Mouse (Mus musculus) C2C12 (cell line): ENCODE results near the gene Slamf8.

ENCODE experiments used
- CEBPB ChIP-seq: IDR thresholded peaks from one replicate; pipeline ENCODE4 v1.6.1; 2011; ENCODE audit warnings: low read depth, mild to moderate bottlenecking, control low read depth, moderate library complexity
- CTCF ChIP-seq: IDR thresholded peaks from one replicate; pipeline ENCODE4 v1.5.1; 2011; ENCODE audit not compliant: control insufficient read depth, insufficient read depth, insufficient read length
- MAX ChIP-seq: IDR thresholded peaks from one replicate; pipeline ENCODE4 v1.6.1; 2011; ENCODE audit warnings: mild to moderate bottlenecking, control low read depth
- USF1 ChIP-seq: IDR thresholded peaks from one replicate; pipeline ENCODE4 v1.6.1; 2011; ENCODE audit warnings: low read depth, mild to moderate bottlenecking, control low read depth, moderate library complexity

- TF ChIP-seq CTCF (no peak), USF1 (no peak), CEBPB (no peak), MAX (no peak)
These were observed 26.4 kb upstream of the Slamf8 start for GRCm38 (mm10) chr1:172616537-172617300.
